Mouse (Mus musculus): ENCODE measurements around the gene Gpx4.

Gene Gpx4

GRCm38 (mm10) chr10:80104181-80104580 lies 57.2 kb downstream of the Gpx4 start:
- ATAC-seq (ENCODE audit: low TSS enrichment): no peak

DNA sequence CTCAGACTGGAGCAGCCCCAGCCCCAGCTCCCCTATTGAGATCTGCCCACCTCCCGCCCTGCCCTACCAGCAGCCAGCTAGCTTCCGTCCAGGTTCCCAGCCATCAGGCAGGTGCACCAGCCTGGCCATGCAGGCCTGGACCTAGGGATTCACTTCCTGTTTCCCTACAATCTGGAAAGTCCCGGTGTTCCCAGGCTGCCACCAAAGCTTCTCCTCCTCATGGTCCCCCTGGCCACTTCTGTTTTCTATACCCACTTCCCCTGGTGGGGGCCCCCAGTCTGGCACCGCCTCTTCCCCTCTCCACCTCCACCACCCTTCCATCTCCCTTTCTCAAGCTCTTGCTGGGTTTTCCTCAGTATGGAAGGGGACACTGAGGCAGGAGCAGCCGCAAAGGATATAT lies 58.5 kb downstream of the Gpx4 start, which contains the start of gene Sbno2:
Gene Sbno2 (minus strand): TSS at position 112 of the 400 bp plus-strand sequence.
- ATAC-seq (ENCODE audit: low TSS enrichment): no peak

DNA sequence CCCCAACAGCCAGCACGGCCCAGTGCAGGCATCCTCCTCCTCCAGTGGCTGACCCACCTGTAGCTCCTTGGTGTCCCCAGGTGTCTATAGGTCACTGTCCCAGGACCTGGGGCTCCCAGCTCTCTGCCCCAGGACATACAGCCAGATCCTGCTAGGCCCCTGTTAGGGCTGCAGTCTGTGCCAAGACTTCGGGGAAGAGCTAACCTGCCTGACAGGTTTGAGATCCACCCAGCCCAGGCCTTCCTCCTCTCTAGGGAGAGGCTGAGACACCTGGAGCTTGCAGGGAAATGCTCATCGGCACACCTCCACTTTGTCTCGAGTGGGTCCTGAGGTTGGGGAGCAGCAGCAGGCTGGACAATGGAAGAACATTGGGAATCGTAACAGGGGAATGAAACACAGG lies 59.0 kb downstream of the Gpx4 start:
- ATAC-seq (ENCODE audit: low TSS enrichment): no peak
